Mouse (Mus musculus): ENCODE data around the gene Abi3.

DNA sequence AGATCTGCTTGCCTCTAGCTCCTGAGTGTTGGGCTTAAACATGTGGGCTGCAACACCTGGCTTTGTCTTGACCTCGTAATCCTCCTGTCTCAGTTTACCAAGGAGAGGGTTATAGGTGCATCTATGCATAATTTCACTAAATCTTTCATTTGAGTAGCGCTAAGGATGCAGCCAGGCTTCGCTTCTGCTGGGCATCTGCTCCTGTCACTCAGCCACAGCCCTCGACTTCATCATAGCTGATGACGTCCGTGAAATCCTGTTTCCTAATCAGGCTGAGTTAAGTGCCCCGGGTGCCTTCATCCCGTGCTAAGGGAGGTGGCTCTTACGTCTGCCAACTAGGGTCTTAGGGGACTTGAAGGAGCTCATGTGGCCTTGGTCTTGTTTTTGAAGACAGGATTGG is 58.3 kb downstream of the Abi3 start:
- TF ChIP-seq GATA1 (IDR thresholded peaks at IDR 0.05; ENCODE audit: borderline replicate concordance, low read length) = no peak
- TF ChIP-seq FLI1 (IDR thresholded peaks at IDR 0.05; ENCODE audit: low read length) = no peak
